Mouse (Mus musculus) lung, adult 2 months (tissue): ENCODE data around the gene Rab3gap1. TPM values are rescaled to one million over a fixed set of nuclear protein-coding genes. Genes with fewer than 3 reads are reported as not detected.

Experiments
- DNase-seq: peaks from one replicate; pipeline ENCODE4 v3.0.0; 2022
- H3K4me1 ChIP-seq: fragments of 200-500 bp; 2 replicates; pipeline ENCODE4 v1.6.1; 2011; ENCODE audit warnings: low read length; ENCODE audit not compliant: control insufficient read depth, insufficient read depth
- H3K4me3 ChIP-seq: fragments of 200-500 bp; replicated peaks from 2 replicates; pipeline ENCODE3; 2011; ENCODE audit warnings: low read depth, mild to moderate bottlenecking, control low read depth, low read length; ENCODE audit errors: extremely low read depth
- CTCF ChIP-seq: fragments of 200-500 bp; IDR thresholded peaks from 2 replicates; pipeline ENCODE4 v1.5.1; 2011; ENCODE audit warnings: mild to moderate bottlenecking, low read length, control low read depth; ENCODE audit not compliant: insufficient read depth
- POLR2A ChIP-seq: fragments of 200-500 bp; IDR thresholded peaks from 2 replicates; pipeline ENCODE4 v1.6.1; 2011; ENCODE audit warnings: low read depth, mild to moderate bottlenecking, control low read depth, low read length, borderline replicate concordance; ENCODE audit errors: extremely low read depth
- WGBS: fragments of 180-500 bp; shearing (Covaris S2); methylation state at CpG from one replicate; pipeline ENCODE4 v1.1.7; 2018; 5-methylcytosine and 5-hydroxymethylcytosine counted together
- polyA plus RNA-seq: library from polyadenylated mRNA; depleted of rRNA; stranded (reverse); fragments of >200 nt; gene quantifications from 2 replicates; pipeline ENCODE4 v1.2.3, GENCODE M21; 2012

The Rab3gap1 gene
- polyA plus RNA-seq, 1 experiment: 22.2 TPM

DNA sequence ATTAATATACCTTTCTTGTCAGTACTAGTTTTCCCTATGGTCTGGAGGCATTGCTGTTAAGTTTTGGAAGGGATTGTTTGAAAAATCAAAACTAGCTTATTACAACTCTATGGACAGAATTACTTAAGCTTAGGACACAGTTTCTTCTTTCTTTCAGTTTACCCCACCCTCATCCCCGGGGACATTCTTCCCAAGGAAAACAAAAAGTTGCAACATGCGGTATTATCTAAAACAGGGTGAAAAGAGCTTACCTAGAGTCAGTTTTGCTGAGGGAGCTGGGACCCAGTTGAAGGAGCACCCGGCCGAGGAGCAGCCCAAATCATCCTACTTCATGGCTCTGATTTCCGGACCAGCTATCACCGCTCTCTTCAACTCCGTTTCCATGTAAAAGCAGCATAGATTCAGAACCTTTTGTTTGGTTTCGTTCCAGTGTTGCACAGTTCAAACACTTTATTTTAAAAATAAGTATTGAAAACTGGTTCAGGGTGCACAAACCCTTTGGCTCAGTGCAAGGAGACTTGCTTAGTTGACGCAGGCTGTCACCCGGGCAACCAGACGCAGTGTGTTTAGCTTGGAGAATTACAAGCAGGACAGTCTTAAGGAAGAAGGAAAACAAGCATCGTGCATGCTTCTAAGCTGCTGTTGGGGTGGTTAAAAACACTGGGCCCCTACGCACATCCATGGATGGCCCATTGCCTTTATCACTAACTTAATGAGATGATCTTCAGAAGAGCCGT lies 13.9 kb upstream of the Rab3gap1 start, which contains the start of gene Map3k19:
TSS of gene Map3k19 (minus strand) at position 546 of the 737 bp plus-strand sequence.
- TF ChIP-seq POLR2A (no peak), CTCF (no peak)
- no peak within 1 kb of the TSS for H3K4me3 ChIP-seq
- 63% methylated on average over 14 of the region's 14 CpGs for WGBS
- DNase-seq: peak; percentile 9
- H3K4me1 ChIP-seq: no peaks in the 10 kb centered on the region

GRCm38 (mm10) chr1:127858945-127859648 lies 9.5 kb upstream of the Rab3gap1 start:
- H3K4me3 ChIP-seq: no peak overlapping the region
- 63% methylated on average over 9 of the region's 9 CpGs for WGBS
- DNase-seq: no peak
- TF ChIP-seq POLR2A (no peak), CTCF (no peak)
- H3K4me1 ChIP-seq: no peaks in the 10 kb centered on the region

GRCm38 (mm10) chr1:127859799-127860400 lies 8.7 kb upstream of the Rab3gap1 start:
- TF ChIP-seq POLR2A: no peak
- TF ChIP-seq CTCF: no peak
- 58% methylated on average over 6 of the region's 6 CpGs for whole genome bisulfite sequencing
- DNase-seq: no peak
- Histone ChIP-seq H3K4me3 (no peak overlapping the region), H3K4me1 (no peaks in the 10 kb centered on the region)

GRCm38 (mm10) chr1:127860492-127860891 lies 8.1 kb upstream of the Rab3gap1 start:
- H3K4me3 ChIP-seq: no peak overlapping the region
- H3K4me1 ChIP-seq: no peaks in the 10 kb centered on the region
- WGBS: 93% methylated on average over 4 of the region's 4 CpGs
- no peak for DNase-seq
- TF ChIP-seq CTCF: no peak
- TF ChIP-seq POLR2A: no peak

GRCm38 (mm10) chr1:127861900-127862299 lies 6.7 kb upstream of the Rab3gap1 start:
- WGBS: 77% methylated on average over 5 of the region's 5 CpGs
- Histone ChIP-seq H3K4me1 (no peaks in the 10 kb centered on the region), H3K4me3 (no peak overlapping the region)
- DNase-seq: no peak
- TF ChIP-seq CTCF (no peak), POLR2A (no peak)

GRCm38 (mm10) chr1:127863806-127864205 lies 4.8 kb upstream of the Rab3gap1 start:
- DNase-seq: no peak
- no peak overlapping the region for H3K4me3 ChIP-seq
- WGBS: 76% methylated on average over 7 of the region's 7 CpGs
- no peaks in the 10 kb centered on the region for H3K4me1 ChIP-seq
- no peak for TF ChIP-seq CTCF
- no peak for TF ChIP-seq POLR2A

- TF ChIP-seq POLR2A (no peak), CTCF (no peak)
Measured at GRCm38 (mm10) chr1:127869276-127869675, 703 bp downstream of the Rab3gap1 start.

GRCm38 (mm10) chr1:127899401-127899800 lies 30.8 kb downstream of the Rab3gap1 start:
- no peak for DNase-seq
- 51% methylated on average over 1 of the region's 1 CpGs for WGBS
- Histone ChIP-seq H3K4me3 (no peak overlapping the region), H3K4me1 (no peaks in the 10 kb centered on the region)
- TF ChIP-seq CTCF (no peak), POLR2A (no peak)

More at GRCm38 (mm10) chr1:127869276-127869675, 703 bp downstream of the Rab3gap1 start:
- Histone ChIP-seq H3K4me3 (peak overlapping the region; percentile 74), H3K4me1 (peaks cover 2% of the 10 kb centered on the region; the same call in 1 of the 2 replicates)
- DNase-seq: no peak
- WGBS: 8% methylated on average over 8 of the region's 8 CpGs

DNA sequence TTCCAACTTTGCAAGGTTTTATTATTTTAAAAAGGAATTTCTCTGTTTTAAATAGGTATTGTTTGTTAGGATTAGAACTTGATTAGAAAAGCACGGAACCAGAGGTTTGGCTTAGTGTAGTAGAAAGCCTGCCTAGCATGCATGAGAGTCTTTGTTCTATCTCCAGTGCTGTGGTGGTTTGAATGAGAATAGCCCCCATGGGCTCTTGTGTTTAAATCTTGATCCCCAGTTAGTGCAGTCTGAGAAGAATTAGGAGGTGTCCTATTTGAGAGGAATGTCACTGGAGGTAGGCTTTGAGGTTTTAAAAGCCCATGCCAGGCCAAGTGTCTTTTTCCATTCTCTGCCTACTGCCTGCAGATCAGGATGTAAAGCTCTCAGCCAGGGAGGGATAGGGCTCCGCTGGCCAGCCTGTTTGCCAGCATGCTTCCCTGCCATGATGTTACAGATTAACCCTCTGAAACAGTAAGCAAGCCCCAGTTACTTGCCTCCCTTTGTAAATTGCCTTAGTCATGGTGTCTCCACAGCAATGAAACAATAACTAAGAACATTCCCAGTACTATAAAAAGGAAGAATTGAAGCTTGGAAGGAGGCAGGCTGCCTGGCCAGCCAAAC lies 36.3 kb downstream of the Rab3gap1 start:
- WGBS: 90% methylated on average over 2 of the region's 2 CpGs
- H3K4me1 ChIP-seq: no peaks in the 10 kb centered on the region
- no peak overlapping the region for H3K4me3 ChIP-seq
- no peak for TF ChIP-seq POLR2A
- no peak for TF ChIP-seq CTCF
- DNase-seq: no peak
